Mouse (Mus musculus) layer of hippocampus, postnatal 36 days (tissue): ENCODE data around the gene Smg6. TPM values are rescaled to one million over a fixed set of nuclear protein-coding genes. Genes with fewer than 3 reads are reported as not detected.

Source experiments
- DNase-seq, 2 experiments: peaks; one replicate each; pipeline ENCODE4 v3.0.0; 2022
- total RNA-seq, 2 experiments: library from RNA; stranded (reverse); gene quantifications; 2 replicates each; pipeline ENCODE4 v1.2.3; 2021

Smg6 gene
- total RNA-seq = 10 to 100 TPM; 33.7 to 34.4 TPM

DNA sequence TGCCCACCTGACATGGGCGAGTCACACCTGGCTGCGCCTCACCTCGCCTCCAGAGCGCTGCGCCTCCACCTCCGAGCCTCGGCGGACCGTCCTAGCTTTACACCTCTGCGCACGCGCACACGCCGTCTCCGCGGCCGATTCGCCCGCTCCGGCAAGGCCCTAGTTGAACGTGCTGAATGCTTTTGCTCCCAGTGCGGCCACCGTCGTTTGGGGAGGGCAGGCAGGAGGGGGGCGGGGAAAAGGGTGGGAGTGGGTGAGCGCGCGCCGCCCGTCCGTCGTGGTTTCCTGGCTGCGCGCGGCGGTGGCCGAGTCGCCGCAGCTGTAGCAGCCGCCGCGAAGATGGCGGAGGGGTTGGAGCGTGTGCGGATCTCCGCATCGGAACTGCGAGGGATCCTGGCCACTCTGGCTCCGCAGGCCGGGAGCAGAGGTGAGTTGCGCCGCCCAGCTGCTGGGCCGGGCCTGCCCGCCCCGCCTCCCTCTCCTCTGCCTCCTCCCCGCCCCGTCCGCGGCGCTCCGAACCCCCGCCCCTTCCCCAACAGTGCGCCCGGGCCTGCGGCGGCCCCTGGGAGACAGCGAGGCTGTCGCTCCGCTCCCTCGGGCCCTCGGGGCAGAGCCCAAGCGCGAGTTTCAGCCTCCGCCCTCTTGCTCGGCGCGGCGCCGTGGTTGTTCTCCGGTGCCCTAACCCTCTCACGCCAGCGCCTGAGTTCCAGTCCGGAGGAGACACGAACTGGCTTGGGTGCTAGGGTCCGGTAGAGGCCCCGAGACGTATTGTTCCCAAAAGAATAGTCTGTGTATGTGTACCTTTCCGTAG, at the start of gene Smg6, which contains the start of gene Srr:
Gene Smg6 (plus strand): TSS at position 247 of the 811 bp plus-strand sequence.
Gene Srr (minus strand): TSS at position 372 of the 811 bp plus-strand sequence.
- DNase-seq = peak; percentile 91 to 92

DNA sequence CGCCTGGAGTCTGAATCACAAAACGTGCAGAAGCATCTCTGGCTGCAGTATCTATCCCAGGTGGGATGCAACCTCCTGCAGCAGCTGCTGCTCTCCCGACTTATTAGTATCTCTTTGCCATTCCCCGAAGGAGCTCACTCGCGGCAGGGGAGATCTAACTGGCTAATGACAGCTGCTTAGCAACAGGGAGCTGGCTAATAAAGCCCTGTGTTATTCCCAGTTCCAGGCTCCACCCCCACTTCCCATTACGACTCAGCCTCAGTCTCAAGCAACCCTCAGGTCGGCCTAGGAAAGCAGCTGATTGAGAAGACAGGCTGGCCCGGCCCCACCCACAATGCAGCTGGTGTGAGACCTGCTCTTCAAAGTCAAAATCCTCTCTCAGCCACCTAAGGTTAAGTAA, 48.8 kb upstream of the Smg6 start:
- peak; percentile 72 to 76 for DNase-seq

- no peak for DNase-seq
Measured at GRCm38 (mm10) chr11:74880999-74881398, 44.6 kb upstream of the Smg6 start.

- DNase-seq = no peak
Measured at GRCm38 (mm10) chr11:74881979-74882378, 43.6 kb upstream of the Smg6 start.

GRCm38 (mm10) chr11:74883098-74883497, 42.5 kb upstream of the Smg6 start:
- no peak for DNase-seq

GRCm38 (mm10) chr11:74894619-74895018, 31.0 kb upstream of the Smg6 start:
- DNase-seq = no peak

DNA sequence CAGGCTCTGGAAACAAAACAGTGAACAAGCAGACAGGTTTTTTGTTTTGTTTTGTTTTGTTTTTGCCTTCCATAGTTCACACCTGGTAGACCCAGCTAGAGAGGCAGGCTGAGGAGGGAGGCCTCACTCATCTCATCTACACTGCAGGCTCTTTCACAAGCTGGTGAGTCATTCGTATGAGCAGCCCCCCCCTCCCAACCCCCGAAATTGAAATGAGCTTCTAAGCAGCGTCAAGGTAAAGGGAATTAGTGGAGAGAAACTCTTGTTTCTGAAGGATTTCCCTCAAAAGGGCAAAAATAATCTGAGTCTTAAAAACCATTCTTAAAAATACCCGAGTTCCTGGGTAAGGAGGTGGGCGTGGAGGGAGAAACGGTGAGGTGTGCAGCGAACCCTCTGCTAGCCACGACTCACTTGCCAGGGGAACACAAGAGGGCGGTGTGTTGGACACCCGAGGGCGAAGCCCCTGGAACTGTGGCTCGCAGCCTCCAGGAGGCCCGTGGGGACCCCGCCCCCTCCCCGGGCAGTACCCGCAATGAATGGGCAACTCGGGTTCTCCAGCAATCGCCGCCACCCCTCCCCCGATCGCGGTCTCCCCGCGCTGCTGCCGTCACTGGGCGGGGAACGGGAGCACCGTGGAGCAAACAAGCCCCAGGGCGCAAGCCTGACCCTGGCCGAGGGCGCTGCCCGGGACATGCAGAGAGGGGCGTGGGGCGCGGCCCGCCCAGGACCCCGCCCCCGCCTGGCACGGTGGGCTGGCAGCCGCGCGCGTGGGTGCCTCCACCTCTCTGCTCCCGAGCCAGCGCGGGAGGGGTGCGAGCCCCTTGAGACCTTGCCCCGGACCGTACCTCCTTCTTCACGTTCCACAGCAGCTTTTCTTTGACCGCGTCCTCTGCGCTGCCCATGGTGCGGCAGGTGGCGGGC, 29.4 kb upstream of the Smg6 start:
- DNase-seq = peak; percentile 61 to 67

DNA sequence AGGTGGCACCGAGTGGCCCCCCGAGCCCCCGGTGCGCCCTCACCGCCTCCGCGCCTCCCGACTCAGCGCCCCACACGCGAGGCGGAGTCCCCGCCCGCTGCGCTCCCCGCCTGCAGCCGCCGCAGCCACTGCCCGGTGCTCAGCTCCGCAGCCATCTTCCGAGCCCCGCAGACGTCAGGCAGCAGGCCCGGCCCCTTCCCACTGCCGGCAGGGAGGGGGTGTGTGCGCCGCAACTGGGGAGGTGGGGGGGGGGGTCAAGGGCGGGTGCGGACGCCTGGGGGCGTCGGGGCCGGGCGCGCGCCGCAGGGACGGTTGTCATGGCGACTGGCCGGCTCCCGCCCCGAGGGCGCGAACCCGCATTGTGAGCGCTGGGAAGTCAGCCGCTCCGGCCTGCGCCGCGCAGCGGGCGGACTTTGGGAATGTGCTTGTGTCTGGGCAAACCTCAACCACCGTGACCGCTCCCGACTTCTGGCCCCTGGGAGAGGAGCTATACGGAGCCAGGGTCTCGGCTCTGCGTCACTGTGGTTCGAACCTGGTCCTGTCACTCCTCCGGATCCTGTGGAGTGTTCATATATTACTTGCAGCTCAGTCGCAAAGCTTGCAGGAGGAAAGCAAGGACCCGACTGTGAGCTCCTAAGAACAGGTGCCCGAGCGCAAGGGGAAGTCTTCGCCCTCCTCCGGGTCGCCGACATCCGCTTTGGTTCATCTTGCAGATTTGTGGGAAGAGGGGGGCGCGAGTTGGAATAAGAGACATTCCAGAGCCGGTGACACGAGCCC, 28.5 kb upstream of the Smg6 start, which contains the start of gene Sgsm2:
Gene Sgsm2 (minus strand): TSS at position 160 of the 777 bp plus-strand sequence.
- peak; percentile 61 to 71 for DNase-seq

- DNase-seq = peak; percentile 83 to 87
Measured at GRCm38 (mm10) chr11:74897678-74898516, 27.7 kb upstream of the Smg6 start, which contains the start of gene Tsr1. Tsr1 (plus strand) TSS chr11:74898071.

- DNase-seq = no peak
Measured at GRCm38 (mm10) chr11:74898517-74898827, 27.2 kb upstream of the Smg6 start.

DNA sequence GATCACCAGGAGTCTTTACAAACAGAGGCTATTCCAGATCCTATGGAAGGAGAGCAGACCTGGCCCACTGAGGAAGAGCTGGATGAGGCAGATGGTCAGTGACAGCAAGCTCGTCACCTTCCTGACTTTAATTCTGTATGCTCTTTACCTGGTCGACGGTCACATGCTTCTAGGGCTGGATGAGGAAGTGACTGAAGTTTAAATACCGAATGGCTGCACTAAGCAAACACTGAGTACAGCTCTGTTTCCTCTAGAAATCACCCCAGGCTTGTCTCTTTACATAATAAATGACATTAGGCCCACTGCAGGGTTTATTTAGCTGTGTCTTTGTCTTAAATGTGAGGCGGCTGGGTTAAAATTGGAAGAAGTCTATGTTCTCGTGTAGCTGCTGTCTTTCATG, 24.1 kb upstream of the Smg6 start:
- DNase-seq = no peak

DNA sequence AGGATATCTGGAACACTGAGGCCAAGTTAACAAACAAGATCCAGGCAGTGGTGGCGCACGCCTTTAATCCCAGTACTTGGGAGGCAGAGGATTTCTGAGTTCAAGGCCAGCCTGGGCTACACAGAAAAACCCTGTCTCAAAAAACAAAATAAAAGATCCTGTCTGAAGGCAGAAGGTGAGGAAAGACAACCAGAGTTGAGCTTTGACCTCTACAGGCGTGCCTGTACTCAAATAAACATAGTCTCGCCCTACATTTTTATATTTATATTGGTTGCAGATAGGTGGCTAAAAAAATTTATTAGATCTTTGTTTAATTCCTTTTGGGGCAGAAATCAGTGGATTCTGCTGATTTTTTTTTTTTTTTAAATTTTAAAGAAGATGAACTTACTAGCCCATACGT, 23.2 kb upstream of the Smg6 start:
- no peak for DNase-seq

- no peak for DNase-seq
Measured at GRCm38 (mm10) chr11:74907850-74908249, 17.8 kb upstream of the Smg6 start.

DNA sequence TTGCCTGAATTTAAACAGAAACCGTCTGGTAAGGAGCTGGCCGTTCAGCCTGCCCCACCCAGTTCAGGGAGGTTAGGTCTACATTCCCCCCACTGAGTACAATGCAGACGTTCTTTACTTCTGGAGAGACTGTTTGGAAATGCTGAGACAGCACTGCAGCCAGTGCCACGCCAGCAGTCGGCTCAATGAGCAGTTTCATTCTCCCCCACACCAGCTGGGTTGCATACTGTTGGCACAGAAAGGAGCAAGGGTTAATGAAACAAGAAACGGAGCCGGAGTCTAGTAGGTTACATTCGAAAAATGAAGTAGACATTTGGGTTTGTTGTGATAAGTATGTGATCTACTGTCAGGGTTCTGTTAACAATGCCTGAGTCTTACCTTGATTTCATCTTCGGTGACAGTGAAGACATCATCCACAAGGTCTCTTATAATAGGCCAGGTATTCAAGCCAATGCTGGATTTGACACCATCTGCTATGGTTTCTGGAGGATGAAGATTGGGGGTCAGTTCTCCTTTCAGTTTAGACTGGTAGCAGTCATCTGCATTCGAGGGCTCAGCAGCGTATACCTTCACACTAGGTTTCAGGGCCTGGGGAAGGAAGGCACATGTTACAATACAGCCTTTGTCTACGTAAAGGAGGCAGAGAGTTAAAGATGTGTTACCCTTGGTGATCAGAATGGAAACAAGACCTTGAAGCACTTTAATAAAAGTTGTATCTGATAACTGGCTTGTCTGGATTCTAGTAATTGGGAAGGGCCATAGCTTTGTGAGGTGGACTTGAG, 16.8 kb upstream of the Smg6 start:
- no peak for DNase-seq

DNA sequence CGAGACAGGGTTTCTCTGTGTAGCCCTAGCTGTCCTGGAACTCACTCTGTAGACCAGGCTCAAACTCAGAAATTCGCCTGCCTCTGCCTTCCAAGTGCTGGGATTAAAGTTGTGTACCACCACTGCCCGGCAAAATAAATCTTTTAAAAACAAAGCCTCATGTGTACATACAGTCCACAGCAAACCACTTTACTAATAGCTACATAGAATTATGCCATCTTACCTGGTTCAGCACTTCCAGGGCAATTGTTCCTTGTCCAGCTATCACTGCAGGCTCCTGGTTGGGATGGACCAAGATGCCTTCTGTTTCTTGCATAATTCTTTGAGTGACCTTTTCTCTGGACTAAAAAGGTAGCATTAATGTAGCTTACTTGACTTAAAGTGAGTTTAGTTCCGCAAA, 15.6 kb upstream of the Smg6 start:
- no peak for DNase-seq

- no peak for DNase-seq
Measured at GRCm38 (mm10) chr11:74912492-74912891, 13.1 kb upstream of the Smg6 start.

DNA sequence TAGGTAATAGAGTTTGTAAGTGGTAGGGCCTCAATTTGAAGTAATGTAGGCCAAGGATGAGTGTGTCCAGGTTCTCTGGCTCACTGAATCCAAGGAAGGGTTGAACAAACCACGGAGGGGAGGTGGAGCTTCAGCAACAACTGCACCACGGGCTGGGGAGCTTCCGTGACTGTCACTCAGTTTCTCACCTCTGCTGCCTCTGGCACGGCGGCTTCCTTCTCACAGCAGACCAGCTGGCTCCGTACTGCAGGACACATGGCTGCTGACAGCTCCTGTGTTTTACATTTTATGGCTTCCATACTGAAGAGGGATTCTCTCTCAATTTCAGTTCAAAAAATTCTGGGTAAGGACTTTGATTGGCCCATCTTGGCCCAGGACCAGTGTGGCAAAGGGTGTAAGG, 6.4 kb upstream of the Smg6 start:
- DNase-seq = no peak

DNA sequence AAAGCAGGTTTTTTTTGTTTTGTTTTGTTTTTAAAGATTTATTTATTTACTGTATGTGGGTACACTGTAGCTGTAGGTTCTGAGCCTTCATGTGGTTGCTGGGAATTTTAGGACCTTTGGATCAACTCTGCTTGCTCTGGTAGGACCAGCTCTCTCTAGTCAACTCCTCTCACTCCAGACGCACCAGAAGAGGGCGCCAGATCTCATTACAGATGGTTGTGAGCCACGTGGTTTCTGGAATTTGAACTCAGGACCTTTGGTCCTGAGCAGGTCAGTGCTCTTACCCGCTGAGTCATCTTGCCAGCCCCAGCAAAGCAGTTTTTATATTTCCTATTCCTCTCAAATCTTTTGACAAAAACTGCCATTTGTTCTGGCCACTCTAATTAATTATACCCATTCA, 1.5 kb upstream of the Smg6 start:
- no peak for DNase-seq

GRCm38 (mm10) chr11:74926388-74927005, 874 bp downstream of the Smg6 start:
- DNase-seq = no peak

DNA sequence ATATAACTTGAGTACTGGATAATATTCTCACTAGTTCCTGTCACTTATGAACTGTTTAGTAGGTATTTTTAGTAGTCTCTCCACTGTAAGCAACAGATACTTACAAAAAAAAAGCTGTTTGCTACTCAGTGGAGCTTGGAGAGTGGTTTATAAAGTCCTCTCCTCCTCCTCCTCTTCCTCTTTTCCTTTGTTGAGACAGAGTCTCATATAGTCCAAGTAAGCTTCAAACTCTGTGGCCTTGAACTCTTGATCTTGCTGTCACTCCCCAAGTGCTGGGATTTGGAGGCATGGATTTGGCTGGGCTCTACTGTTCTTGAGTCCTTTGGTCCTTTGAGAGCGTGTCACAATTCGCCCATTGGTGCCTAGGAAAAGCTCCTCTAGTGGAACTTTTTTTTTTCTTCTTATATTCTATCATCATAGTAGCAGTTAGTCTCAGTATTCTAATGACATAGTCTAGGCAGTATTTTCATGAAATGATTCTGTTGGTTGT, 1.7 kb downstream of the Smg6 start:
- no peak for DNase-seq
